Mouse (Mus musculus): ENCODE results near the gene Dusp3.
A peak's percentile ranks its signal among the peaks of the same experiment; 100 is the strongest.
"Not testable (repeated sequence)": the region's sequence is repeated elsewhere in the genome, so short reads cannot be mapped to it uniquely, and the experiment has no call there.

The Dusp3 gene

GRCm38 (mm10) chr11:102011510-102011909, 24.7 kb upstream of the Dusp3 start:
- no peak for DNase-seq (ENCODE audit: low read depth, low spot score)

- no peak for DNase-seq (ENCODE audit: low read depth, low spot score)
Measured at GRCm38 (mm10) chr11:102010140-102010539, 23.3 kb upstream of the Dusp3 start.

GRCm38 (mm10) chr11:102008954-102009637, 22.3 kb upstream of the Dusp3 start:
- no peak for DNase-seq (ENCODE audit: low read depth, low spot score)

GRCm38 (mm10) chr11:102008372-102008771, 21.6 kb upstream of the Dusp3 start:
- DNase-seq (ENCODE audit: low read depth, low spot score): no peak

DNA sequence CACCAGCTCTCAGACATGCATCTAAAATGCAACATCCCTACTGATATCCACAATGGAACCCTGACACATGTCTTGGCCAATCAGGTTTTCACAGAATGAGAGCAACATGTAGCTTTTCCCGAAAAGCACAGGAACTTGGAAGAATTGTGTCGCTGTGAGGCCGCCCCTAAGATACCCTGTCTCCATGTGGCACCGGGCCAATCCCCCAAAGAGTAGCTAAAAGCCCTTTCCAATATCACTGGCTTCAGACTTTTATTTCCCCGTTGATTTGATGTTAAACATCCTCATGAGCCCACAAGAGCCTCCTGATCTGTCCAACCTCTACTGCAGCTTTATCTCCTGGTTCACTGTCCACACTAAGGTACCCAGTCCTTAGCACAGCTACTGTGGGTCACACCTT, 19.9 kb upstream of the Dusp3 start:
- DNase-seq (ENCODE audit: low read depth, low spot score): no peak

DNA sequence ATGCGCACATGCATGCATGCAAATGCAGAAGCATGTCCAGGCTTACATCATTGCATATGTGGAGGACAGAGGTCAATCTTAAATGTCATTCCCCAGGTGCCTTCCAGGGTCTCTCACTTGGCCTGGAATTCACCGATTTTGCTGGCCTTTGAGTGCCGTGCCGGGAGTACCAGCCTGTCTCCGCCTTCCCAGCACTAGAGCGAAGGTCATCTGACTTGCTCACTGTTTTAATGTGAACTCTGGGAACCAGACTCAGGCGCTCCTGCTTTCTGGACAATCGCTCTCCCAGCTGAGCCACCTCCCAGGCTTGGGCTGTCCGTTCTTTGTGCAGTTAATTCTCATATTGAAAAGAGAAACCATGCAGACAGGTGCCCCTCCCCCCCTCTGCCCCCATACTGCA, 19.5 kb upstream of the Dusp3 start:
- DNase-seq (ENCODE audit: low read depth, low spot score): no peak

- DNase-seq (ENCODE audit: low read depth, low spot score): no peak
Measured at GRCm38 (mm10) chr11:102004251-102004650, 17.4 kb upstream of the Dusp3 start.

DNA sequence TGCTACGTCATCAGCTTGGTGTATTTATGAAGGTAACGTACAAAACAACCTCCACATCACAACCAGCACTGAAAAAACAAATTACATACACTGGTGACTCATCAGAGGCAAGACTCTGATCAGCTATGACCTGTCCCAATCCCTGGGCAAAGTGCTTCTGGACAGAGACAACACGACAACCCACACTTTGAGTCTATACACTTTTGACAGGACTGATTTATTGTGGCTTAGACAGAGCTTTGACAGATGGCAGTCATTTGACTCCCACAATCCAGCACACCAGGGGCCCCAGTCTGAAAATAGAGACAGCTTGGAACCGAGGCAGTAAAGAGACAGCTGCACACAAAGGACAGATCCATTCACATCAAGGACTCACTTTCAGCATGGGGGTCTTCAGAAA, 12.7 kb upstream of the Dusp3 start:
- DNase-seq (ENCODE audit: low read depth, low spot score): no peak

GRCm38 (mm10) chr11:101998258-101998657, 11.4 kb upstream of the Dusp3 start:
- no peak for DNase-seq (ENCODE audit: low read depth, low spot score)

DNA sequence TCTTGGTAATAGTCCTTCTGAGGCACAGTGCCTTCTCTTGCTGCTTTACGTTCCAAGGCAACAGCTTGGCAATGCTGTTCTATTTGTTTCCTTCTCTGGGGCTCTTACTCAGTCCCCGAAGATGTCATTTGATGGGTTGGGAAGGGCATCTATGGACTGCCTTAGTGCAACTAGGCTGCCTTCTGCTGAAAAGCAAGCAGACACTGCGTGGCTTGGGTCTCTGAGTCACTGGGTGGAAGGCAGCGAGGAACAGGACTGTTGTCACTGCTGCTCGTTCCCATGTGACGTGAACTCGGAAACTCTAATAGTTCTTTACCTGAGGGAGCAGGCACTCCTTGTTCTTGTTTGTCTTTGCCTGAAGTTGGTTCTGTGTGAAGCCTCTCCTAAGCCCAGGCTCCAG, 9.1 kb upstream of the Dusp3 start:
- no peak for DNase-seq (ENCODE audit: low read depth, low spot score)

DNA sequence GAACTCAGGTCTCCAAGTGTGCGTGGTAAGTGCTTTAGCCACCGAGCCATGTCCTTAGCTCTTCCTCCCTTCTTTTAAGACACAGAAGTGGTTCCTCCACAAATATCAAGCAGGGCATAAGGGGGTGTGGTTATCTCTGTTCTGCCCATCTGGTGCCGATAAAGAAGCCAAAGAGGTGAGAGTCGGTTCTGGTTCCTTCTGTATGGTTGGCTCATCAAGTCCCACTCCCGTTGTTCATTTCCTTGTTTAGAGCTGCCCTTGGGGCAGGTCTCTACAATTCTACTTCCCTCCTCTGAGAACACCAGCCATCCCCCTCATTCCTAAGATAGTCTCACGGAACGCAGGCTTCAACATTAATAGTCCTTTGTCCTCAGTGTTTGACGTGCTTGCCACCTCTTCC, 7.3 kb upstream of the Dusp3 start:
- DNase-seq (ENCODE audit: low read depth, low spot score): no peak

- DNase-seq (ENCODE audit: low read depth, low spot score): no peak
Measured at GRCm38 (mm10) chr11:101992411-101992810, 5.6 kb upstream of the Dusp3 start.

DNA sequence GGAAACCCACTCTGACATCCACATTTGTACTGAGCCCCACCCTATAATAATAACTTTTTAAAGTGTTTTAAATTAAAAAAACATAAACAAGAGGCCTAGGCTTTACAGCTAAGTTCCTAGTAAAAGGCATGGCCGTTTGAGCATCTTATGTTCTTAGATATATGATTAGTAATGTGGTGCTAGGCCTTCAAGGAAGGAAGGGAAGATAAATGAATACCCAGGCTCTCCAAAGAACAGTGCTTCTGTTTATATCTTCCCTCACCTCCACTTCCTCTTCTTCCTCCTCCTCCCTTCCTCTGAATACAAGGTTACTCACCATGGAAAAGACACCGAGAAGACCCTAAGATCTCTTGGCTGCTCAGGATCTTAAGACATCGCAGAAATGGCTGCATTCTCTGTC, 5.0 kb upstream of the Dusp3 start:
- no peak for DNase-seq (ENCODE audit: low read depth, low spot score)

GRCm38 (mm10) chr11:101990244-101990643, 3.4 kb upstream of the Dusp3 start:
- no peak for DNase-seq (ENCODE audit: low read depth, low spot score)

DNA sequence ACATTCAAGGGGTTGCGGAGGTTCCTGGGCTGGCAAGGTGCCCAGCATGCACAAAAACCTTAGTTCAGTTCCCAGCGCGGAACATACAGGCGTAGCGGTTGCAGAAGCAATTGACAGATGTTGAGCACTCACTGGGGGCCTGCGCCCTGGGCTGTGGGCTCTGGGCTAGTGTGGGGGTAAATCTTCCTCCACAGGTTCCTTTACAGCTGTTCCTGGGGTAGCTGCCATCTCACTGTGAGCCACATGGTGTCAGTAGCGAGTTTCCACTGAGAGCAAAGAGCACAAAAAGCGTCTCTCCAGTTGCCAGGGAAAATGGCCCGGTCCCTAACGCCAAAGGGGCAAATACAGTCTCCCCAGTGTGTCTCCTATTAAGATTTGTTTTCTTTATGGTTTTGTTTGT, 823 bp downstream of the Dusp3 start:
- DNase-seq (ENCODE audit: low read depth, low spot score): no peak

- not testable (repeated sequence) for DNase-seq (ENCODE audit: low read depth, low spot score)
Measured at GRCm38 (mm10) chr11:101985450-101985849, 1.4 kb downstream of the Dusp3 start.

DNA sequence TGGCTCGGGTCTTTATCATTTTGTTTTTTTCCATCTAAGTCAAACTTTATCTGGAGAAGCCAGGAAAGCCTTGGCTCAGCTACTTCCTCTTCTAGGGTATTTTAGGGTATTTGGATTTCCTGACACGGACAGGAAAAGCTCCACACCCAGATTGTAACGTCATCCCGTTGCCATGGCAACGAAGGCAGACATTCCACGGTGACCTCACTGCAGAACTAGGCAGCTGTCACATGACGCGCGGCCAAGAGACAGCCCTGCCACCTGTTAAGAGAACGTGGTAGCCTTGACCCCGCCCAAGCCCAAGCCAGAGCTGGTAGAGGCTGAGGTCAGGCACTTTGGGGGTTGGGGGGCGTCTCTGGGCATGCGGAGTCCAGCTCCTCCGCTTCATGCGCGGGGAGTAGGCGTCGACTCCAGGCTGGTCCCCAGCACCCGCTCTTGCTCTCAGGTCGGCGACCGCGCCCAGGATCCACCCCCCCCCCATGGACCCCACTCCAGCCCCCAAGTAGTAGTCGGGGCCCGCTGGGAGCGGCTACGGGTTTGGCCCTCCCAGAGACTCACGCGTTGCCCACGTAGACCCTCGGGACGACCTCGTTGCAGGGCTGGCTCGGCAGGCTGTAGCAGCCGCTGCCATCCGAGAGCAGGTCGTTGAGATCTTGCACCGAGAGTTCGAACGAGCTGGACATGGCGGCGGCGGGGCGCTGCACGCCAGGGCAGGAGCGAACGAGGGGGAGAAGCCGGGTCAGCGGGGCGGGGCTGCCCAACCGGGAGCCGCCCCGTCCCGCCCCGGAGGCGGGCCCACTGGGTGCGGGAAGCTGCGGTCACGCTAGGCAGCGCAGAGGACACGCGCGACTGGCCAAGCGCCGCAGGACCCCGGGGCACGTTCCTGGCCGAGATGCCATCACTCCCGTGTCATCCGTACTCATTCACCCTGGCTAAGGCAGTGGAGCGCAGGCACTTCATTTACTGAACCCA, 2.5 kb downstream of the Dusp3 start, which contains the start of gene Cfap97d1:
Cfap97d1 (plus strand) TSS at position 226 of the 972 bp plus-strand sequence.
- peak; percentile 84 for DNase-seq (ENCODE audit: low read depth, low spot score)

DNA sequence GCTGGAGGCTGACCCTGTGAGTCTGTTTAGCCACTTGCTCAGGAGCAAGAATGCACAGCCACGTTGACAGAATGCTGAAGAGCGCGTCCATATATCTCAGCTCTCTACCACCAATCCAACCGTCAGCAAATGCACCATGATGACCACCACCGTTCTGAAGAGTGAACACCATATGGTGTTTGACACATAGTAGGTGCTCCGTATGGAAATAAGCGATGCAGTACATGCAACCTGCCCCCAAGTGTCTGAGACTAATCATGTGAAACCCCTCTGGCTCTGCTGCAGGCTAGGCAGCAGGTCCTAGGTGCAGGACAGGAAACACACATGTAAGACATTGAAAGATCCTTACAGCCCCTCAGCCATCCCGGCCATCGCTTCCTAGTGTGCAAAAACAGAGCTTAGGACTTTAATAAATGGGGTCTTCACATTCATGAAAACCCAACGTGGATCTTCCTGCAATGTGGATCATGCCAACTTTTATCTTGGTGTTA, 3.3 kb downstream of the Dusp3 start:
- DNase-seq (ENCODE audit: low read depth, low spot score): no peak

DNA sequence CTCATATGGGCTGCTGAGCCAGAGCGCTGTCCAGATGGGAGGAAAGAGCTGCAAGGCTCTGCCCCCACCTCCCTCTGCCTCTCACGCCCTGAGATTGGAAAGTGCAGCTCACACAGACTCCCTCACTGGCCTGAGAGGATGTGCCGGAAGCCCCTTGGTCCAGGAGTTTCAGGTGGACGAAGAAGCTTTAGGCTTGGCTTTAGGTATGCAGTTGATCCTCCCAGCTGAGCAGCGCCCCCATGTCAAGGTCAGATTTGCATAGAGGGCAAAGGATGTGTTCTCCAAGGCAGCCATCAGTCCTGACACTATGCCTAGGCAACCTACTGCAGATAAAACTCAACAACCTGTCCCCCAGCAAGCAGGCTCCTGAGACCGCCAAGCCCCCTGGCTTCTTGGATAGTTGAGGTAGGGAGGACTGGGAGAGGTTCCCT, 3.8 kb downstream of the Dusp3 start:
- DNase-seq (ENCODE audit: low read depth, low spot score): no peak

GRCm38 (mm10) chr11:101981850-101982249, 5.0 kb downstream of the Dusp3 start:
- DNase-seq (ENCODE audit: low read depth, low spot score): no peak

GRCm38 (mm10) chr11:101980603-101981157, 6.1 kb downstream of the Dusp3 start:
- DNase-seq (ENCODE audit: low read depth, low spot score): no peak

DNA sequence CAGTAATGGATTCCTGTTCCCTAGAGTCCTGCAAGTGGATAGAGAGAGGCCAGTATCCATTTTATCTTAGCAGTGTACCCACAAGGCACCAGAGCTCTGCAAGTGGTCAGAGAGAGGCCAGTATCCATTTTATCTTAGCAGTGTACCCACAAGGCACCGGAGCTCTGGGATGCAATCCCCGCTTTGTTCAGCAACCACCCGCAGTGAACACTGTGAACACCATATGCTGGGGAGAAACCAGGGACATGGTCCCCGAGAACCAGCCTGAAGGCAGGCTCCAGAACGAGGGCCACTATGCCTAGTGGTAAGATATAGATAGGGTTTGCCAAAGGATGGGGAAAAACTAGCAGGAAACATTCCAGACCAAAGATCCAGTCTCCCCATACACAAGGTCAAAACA, 7.7 kb downstream of the Dusp3 start:
- DNase-seq (ENCODE audit: low read depth, low spot score): no peak
